Mouse (Mus musculus): ENCODE results near the gene Rtn3.
A peak's percentile ranks its signal among the peaks of the same experiment; 100 is the strongest.
"Not testable (repeated sequence)": the region's sequence is repeated elsewhere in the genome, so short reads cannot be mapped to it uniquely, and the experiment has no call there.

The Rtn3 gene

DNA sequence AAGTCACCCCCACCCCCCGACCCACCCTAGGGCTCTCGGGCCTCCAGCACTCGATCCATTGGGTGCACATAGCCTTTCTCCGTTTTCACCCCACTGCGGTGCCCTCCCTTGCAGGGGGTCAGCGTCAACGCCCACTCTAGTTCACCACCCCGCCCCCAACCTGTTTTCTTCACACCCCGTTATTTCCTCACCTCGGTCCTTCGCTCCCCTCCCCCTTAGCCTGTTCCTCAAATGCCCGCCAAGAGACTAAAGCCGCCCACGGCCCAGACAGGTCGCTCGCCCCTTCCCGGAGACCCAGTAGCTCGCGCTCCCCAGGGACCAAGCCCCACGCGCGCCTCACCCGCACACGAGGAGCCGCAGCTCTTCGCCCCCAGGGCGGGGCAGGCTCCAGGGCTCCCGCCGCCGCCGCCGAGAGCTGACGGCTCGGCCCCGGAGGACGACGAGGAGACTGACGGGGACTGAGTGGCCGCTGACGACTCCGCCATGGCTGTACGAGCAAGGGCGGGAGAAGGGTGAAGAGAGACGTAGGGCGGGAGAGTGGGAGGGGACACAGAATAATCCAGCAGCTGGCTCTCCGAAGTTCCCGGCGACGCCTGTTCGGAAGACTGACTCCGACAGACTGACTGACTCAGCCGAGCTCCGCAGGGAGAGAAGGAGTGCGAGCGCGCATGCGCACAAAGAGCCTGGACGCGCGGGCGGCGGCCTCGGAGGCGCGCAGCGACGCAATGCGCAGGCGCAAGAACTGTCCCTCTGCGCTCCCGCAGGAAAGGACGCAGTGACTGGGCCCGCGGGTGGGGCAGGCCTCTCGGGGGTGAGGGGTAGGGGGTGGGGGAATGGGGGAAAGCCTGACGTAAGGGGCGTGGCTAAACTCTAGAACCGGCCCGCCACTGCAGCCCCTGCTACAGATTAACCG is at the start of gene Rtn3:
Gene Rtn3 (minus strand): TSS at position 683 of the 913 bp plus-strand sequence.
- DNase-seq = peak; percentile 96 to 98

DNA sequence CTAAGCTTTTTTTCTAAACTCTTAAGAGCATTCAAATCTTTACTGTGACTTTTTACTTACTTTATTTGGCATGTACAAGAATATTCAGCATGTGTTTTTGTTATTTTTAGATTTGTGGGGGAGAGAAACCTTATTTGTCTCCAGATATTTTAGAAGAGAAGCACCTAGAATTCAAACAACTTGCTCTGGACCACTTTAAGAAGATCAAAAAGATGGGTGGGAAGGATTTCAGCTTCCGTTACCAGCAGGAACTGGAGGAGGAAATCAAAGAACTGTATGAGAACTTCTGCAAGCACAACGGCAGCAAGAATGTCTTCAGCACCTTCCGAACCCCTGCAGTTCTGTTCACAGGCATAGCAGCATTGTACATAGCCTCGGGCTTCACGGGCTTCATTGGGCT is 48.8 kb upstream of the Rtn3 start:
- no peak for DNase-seq

DNA sequence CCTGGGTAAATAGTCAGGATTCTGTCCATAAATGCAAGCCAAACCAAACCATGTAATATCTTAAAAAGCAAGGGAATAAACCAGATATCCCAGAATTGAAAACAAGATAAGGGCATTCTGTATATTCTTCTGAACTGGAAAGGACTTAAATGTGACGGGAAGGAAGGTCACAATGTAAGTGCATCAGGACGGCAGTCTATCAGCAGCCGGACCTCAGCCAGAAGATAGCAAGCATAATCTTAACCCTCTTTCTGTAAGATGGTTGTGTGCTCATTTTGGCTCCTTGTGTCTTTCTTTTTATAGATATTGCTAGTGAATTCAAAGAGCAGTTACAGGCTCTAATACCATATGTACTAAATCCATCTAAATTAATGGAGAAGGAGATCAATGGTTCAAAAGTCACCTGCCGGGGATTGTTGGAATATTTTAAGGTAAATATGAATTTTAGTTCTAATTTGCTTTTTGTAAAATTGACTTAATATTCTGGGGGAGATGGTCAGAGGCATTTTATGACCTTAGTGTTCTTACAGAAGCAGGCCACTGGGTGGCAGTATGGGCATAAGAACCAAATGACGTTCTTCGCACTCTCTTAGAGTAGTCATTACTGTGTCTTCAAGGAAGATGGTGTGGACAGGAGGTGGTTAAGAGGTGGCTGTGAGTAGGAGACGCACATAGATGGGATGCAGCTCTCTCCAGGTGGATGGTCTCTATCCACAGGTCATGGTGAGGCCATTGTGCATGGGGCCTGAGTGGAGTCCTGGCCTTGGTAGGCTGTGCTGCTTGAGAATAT is 45.8 kb upstream of the Rtn3 start:
- DNase-seq = peak; percentile 45 to 47

- DNase-seq = no peak
Measured at GRCm38 (mm10) chr19:7524879-7525278, 41.8 kb upstream of the Rtn3 start.

GRCm38 (mm10) chr19:7523781-7524180 is 40.7 kb upstream of the Rtn3 start:
- no peak for DNase-seq

DNA sequence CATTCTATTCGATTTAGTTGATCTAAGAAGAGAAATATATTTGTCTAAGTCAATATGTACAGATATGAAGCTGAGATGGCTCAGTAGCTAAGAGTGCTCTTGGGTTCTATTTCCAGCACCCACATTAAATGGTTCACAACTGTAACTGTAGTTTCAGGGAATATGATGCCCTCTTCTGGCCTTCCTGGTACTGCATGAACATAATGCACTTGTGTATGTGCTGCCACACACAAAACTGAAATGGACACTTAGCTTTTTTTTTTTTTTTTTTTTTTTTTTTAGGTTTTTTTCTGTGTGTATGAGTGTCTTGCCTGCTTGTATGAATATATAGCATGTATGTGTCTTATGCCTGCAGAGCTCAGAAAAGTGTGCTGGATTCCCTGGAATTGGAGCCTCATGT is 40.2 kb upstream of the Rtn3 start:
- DNase-seq = no peak

DNA sequence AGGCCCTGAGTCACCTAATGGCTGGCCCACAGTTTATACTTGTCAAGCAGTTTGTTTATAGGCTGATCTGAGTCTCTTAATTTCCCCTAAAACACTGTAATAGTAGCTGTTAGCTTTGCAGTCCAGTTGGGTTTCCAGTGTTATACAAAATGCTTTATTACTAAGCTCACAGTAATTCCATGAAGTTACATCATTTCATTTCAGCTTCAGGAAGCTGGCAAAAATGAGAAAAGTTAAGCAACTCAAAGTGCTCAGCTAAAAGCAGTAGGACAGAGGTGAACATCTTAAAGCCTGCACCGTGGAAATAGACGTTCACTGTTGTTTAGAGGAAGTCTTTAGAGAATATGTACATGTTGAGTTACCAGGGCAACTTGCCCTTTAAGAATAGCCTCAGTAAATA is 39.8 kb upstream of the Rtn3 start:
- no peak for DNase-seq

- no peak for DNase-seq
Measured at GRCm38 (mm10) chr19:7521619-7522018, 38.5 kb upstream of the Rtn3 start.

DNA sequence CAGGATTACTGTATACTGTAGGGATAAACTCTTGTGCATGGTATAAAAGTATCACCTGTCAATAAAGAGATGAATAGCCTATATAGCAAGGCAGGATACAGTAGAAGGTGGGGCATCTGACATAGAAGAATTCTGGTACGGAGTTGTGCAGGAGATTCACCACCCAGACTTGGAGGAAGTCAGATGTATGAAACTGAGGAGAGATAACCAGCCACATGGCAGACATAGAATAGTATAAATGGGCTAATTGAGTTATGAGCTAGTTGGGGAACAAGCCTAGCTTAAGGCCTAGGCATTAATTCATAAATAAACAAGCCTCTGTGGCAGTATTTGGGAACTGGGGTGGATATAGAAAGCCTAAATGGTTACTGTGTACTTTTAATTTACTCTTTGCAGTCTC is 33.4 kb upstream of the Rtn3 start:
- no peak for DNase-seq

DNA sequence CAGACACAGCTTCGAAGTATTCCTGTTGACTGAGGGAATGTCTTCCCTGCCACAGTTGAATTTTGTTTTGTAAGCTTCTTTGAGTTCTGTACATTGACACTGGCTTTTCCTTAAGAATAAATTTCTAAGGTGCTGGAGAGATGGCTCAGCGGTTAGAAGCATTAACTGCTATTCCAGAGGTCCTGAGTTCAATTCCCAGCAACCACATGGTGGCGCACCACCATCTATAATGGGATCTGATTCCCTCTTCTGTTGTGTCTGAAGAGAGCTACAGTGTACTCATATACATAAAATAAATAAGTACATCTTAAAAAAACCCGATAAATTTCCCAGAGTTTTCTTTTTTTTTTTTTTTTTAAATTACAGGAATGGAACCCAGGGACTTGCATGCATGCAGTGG is 24.9 kb upstream of the Rtn3 start:
- no peak for DNase-seq

DNA sequence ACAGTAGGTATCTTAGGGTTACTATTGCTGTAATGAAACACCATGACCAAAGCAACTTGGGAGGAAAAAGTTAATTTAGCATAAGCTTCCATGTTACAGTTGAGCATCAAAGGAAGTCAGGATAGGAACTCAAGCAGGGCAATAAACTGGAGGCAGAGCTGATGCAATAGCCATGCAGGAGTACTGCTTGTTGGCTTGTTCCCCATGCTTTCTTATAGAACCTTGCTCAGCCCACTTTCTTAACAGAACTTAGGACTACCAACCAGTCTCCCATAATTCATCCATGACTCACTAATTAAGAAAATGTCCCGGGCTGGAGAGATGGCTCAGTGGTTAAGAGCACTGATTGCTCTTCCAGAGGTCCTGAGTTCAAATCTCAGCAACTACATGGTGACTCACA is 23.2 kb upstream of the Rtn3 start:
- no peak for DNase-seq

- DNase-seq = no peak
Measured at GRCm38 (mm10) chr19:7502432-7502831, 19.4 kb upstream of the Rtn3 start.

- DNase-seq = no peak
Measured at GRCm38 (mm10) chr19:7500701-7501100, 17.6 kb upstream of the Rtn3 start.

DNA sequence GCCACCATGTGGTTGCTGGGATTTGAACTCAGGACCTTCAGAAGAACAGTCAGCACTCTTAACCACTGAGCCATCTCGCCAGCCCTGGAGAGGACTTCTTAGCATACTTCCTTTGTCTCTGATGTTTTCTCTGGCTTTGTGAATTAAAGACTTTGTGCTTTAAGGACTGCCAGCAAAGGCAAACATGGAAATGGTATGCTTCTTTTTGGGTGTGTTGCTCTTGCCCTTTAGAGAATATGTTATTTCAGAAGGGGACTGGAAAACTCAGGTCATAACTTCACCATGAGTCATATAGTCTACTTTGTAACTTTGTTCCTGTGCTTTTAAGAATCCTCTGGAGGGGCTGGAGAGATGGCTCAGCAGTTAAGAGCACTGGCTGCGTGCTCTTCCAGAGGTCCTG is 15.7 kb upstream of the Rtn3 start:
- no peak for DNase-seq

GRCm38 (mm10) chr19:7496070-7496469 is 13.0 kb upstream of the Rtn3 start:
- not testable (repeated sequence) for DNase-seq

- no peak for DNase-seq
Measured at GRCm38 (mm10) chr19:7495221-7496038, 12.3 kb upstream of the Rtn3 start.

- DNase-seq = peak; percentile 96
Measured at GRCm38 (mm10) chr19:7494187-7495015, 11.3 kb upstream of the Rtn3 start.

DNA sequence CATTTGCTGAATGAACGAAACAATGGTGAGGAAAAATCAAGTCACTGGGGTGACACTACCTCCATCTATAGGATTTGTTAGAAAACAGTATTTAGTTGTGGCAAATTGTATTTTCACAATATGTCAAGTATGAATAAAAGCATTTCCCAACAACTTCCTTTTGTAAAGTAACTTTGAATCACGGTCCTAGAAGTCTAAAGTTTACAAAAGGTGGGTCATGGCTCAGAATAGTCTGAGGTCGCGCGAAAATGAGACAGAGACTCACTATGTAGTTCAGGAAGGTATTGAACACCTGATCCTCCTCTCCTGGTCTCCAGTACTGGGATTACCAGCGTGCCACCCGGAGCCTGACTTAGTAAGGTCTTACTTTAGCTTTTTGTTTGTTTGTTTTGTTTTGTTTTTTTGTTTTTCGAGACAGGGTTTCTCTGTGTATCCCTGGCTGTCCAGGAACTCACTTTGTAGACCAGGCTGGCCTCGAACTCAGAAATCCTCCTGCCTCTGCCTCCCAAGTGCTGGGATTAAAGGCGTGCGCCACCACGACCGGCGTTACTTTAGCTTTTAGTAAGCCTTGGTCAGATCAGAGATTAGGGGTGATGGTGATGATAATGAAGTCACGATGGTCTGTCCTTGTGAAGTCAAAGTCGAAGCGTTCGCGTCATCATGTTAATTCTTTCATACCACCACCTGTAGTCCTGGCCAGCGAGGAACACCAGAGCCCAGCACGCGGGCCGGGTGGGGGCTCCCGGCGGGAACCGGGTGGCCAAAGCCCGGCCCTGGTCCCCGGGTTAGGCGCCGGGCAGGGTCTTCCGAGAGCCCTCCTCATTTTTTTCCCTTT is 10.5 kb upstream of the Rtn3 start, which contains the start of gene Atl3:
Gene Atl3 (plus strand): TSS at position 689 of the 835 bp plus-strand sequence.
- no peak for DNase-seq

DNA sequence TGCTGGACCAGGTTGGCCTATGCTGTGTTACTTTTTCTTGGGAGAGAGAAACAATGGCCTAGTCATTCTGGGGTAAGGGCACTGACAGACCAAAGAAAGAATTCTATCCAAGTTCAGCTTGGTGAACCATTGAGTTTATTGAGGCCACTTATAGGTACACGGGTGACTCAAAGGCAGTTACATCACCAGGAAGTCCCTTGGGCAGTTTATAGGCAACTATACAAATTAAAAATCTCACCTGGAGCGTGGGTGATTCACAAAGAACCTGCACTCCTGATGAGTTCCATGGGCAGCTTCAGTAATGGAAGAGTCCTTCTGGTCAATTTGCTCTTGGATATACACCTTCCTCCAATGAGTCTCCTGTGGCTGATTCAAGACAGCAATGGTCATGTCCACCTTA is 9.6 kb upstream of the Rtn3 start:
- DNase-seq = no peak

DNA sequence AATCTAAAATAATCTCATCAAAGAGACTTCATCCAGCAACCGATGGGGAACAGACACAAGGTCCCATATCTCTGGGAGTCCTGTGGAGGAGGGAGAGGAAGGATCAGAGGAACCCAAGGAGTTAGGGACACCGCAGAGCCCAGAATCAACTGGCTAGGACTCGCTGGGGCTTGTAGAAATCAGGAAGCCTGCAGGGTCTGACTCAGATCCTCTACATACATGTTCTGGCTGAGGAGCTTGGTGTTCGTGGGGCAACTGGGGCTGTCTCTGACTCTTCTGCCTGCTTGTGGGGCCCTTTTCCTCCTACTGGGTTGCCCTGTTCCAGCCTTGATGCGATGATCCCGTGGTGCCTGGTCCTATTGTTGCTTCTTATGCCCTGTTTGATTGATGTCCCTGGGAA is 8.9 kb upstream of the Rtn3 start:
- DNase-seq = no peak

- no peak for DNase-seq
Measured at GRCm38 (mm10) chr19:7487680-7488079, 4.6 kb upstream of the Rtn3 start.
